Mouse (Mus musculus) embryonic facial prominence, embryonic 12.5 days (tissue): Measurements from ENCODE around the gene Ncor2. TPM values are rescaled to one million over a fixed set of nuclear protein-coding genes. Genes with fewer than 3 reads are reported as not detected.

Source experiments
- ATAC-seq: fragments of 200-750 bp; cut with Nextera tagmentation; 2 replicates; pipeline ENCODE4 v1.8.0; 2017; ENCODE audit not compliant: insufficient number of reproducible peaks, insufficient read depth, low FRiP score, low TSS enrichment
- H3K27ac ChIP-seq: fragments of 300-500 bp; sonication (generic); 2 replicates; pipeline ENCODE4 v1.5.1; 2016; ENCODE audit warnings: mild to moderate bottlenecking
- H3K27me3 ChIP-seq: fragments of 300-500 bp; sonication (generic); 2 replicates; pipeline ENCODE4 v1.6.1; 2016; ENCODE audit warnings: mild to moderate bottlenecking, moderate library complexity
- H3K36me3 ChIP-seq: fragments of 300-500 bp; sonication (generic); 2 replicates; pipeline ENCODE4 v1.6.1; 2016; ENCODE audit warnings: mild to moderate bottlenecking
- H3K4me1 ChIP-seq: fragments of 300-500 bp; sonication (generic); 2 replicates; pipeline ENCODE4 v1.6.1; 2016
- H3K4me2 ChIP-seq: fragments of 300-500 bp; sonication (generic); replicated peaks from 2 replicates; pipeline ENCODE4 v1.6.1; 2016; ENCODE audit warnings: mild to moderate bottlenecking, moderate library complexity
- H3K4me3 ChIP-seq: fragments of 300-500 bp; sonication (generic); 2 replicates; pipeline ENCODE4 v1.5.1; 2016; ENCODE audit warnings: mild to moderate bottlenecking
- H3K9ac ChIP-seq: fragments of 300-500 bp; sonication (generic); 2 replicates; pipeline ENCODE4 v1.6.1; 2016; ENCODE audit warnings: mild to moderate bottlenecking, moderate library complexity
- H3K9me3 ChIP-seq: fragments of 300-500 bp; sonication (generic); 2 replicates; pipeline ENCODE4 v1.6.1; 2016; ENCODE audit warnings: mild to moderate bottlenecking, moderate library complexity
- WGBS: fragments of 180-500 bp; shearing (Covaris S2); methylation state at CpG from one replicate; pipeline ENCODE4 v1.1.7; 2016; 5-methylcytosine and 5-hydroxymethylcytosine counted together
- polyA plus RNA-seq: library from polyadenylated mRNA; unstranded; fragments of >200 nt; fragmentation: Nextera tagmentation; extraction: Ambion mirVana; gene quantifications from 2 replicates; pipeline ENCODE4 v1.2.1, GENCODE M21; 2016

Ncor2 gene
- polyA plus RNA-seq, 1 experiment from 2014 or later, result 31.6 TPM

- H3K27ac ChIP-seq, result peak overlapping the region; percentile 3; the same call in 1 of the 2 replicates
- no peak for ATAC-seq
- 0 out of 2 replicates have a peak overlapping the region, but pooled peaks have one; percentile 10 for H3K9ac ChIP-seq
- H3K27me3 ChIP-seq, result no peaks in the 10 kb centered on the region
- H3K36me3 ChIP-seq, result peaks cover 77% of the 10 kb centered on the region
- H3K4me1 ChIP-seq, result peaks cover 32% of the 10 kb centered on the region
- 67% methylated on average over 23 of the region's 23 CpGs for whole genome bisulfite sequencing
- no peak overlapping the region for H3K4me3 ChIP-seq
- H3K9me3 ChIP-seq, result no peaks in the 10 kb centered on the region
- no peak overlapping the region for H3K4me2 ChIP-seq
Measured at GRCm38 (mm10) chr5:125052603-125053488, 126.2 kb downstream of the Ncor2 start.

DNA sequence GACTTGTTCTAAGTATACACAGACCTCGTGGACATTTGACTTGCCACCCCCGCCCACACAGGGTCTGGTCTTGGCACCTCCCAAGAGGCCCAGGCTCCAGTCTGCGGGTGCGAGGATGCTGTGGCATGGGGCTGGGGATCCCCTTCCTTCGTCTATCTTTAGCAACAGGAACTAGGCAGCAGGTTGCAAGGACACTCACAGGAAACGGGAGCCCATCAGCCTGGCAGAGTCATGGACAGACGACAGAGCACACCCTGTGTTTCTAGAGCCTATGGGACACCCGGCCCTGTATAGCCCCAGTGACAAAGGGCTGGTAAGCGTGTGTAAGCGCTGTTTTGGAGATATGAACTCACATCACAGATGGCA, 126.8 kb downstream of the Ncor2 start:
- no peaks in the 10 kb centered on the region for H3K9me3 ChIP-seq
- H3K27ac ChIP-seq, result peak overlapping the region; percentile 3; the same call in 1 of the 2 replicates
- WGBS, result 81% methylated on average over 10 of the region's 10 CpGs
- peaks cover 80% of the 10 kb centered on the region for H3K36me3 ChIP-seq
- H3K4me3 ChIP-seq, result no peak overlapping the region
- H3K4me2 ChIP-seq, result no peak overlapping the region
- H3K4me1 ChIP-seq, result peaks cover 26% of the 10 kb centered on the region
- no peak overlapping the region for H3K9ac ChIP-seq
- ATAC-seq, result no peak
- no peaks in the 10 kb centered on the region for H3K27me3 ChIP-seq

DNA sequence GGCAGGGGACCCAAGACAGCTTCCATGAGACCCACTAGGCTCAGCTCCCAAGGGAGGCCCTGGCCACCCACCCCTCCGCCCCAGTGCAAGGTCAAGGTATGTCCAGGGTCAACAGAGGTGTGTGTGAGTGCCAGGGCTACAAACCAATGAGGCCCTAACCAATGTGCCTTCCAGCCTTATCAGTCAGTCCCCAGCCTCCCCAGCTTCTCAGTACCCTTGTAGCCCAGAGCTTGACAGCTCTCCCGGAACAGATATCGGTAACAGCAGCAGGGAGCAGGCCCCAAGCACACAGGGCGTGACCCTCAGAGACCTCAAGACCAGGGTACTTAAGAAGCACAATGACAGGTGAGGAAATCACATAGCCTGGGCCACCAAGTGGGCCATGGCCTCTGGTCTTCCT, 129.5 kb downstream of the Ncor2 start:
- Histone ChIP-seq H3K9ac (no peak overlapping the region), H3K36me3 (peaks cover 93% of the 10 kb centered on the region)
- 99% methylated on average over 4 of the region's 4 CpGs for WGBS

GRCm38 (mm10) chr5:125046436-125046835, 132.6 kb downstream of the Ncor2 start:
- no peaks in the 10 kb centered on the region for H3K27me3 ChIP-seq
- no peaks in the 10 kb centered on the region for H3K9me3 ChIP-seq
- H3K4me2 ChIP-seq, result no peak overlapping the region
- WGBS, result 64% methylated on average over 5 of the region's 5 CpGs
- peaks cover 15% of the 10 kb centered on the region; the same call in 1 of the 2 replicates for H3K4me1 ChIP-seq
- ATAC-seq, result no peak
- no peak overlapping the region for H3K4me3 ChIP-seq
- no peak overlapping the region for H3K9ac ChIP-seq
- H3K27ac ChIP-seq, result 0 out of 2 replicates have a peak overlapping the region, but pooled peaks have one; percentile 37
- H3K36me3 ChIP-seq, result peaks cover 96% of the 10 kb centered on the region

More for the DNA sequence above, 129.5 kb downstream of the Ncor2 start:
- Histone ChIP-seq H3K9me3 (no peaks in the 10 kb centered on the region), H3K27me3 (no peaks in the 10 kb centered on the region), H3K4me1 (peaks cover 19% of the 10 kb centered on the region; the same call in 1 of the 2 replicates), H3K4me2 (no peak overlapping the region), H3K27ac (no peak overlapping the region), H3K4me3 (no peak overlapping the region)
- ATAC-seq, result no peak

- H3K9me3 ChIP-seq, result no peaks in the 10 kb centered on the region
- ATAC-seq, result no peak
- WGBS, result 52% methylated on average over 5 of the region's 5 CpGs
- H3K27ac ChIP-seq, result peak overlapping the region; percentile 18; the same call in 1 of the 2 replicates
- no peak overlapping the region for H3K4me2 ChIP-seq
- no peaks in the 10 kb centered on the region for H3K27me3 ChIP-seq
- H3K4me3 ChIP-seq, result no peak overlapping the region
- H3K9ac ChIP-seq, result no peak overlapping the region
- peaks cover 22% of the 10 kb centered on the region for H3K4me1 ChIP-seq
- H3K36me3 ChIP-seq, result peaks cover 95% of the 10 kb centered on the region
Measured at GRCm38 (mm10) chr5:125045202-125045601, 133.8 kb downstream of the Ncor2 start.

DNA sequence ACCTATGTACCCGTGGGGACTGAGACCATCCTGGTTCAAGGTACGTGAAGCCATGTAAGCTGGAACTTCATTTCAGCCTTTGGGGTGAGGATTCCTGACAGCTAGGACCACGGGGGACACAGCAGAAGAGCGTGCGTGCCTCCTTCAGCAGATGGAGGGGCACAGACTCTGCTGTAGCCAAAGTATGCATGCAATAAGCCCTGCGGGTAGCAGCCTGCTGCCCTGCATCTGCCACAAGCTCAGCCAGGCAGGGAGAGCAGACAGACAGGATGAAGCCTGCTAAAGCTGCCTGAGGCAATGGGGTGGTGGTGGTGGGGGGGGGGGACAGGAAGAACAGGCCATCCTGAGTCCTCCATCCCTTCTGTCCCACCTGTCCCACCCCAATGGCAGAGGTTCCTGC, 135.6 kb downstream of the Ncor2 start:
- 90% methylated on average over 6 of the region's 6 CpGs for WGBS
- H3K4me2 ChIP-seq, result no peak overlapping the region
- ATAC-seq, result no peak
- H3K9ac ChIP-seq, result no peak overlapping the region
- H3K9me3 ChIP-seq, result no peaks in the 10 kb centered on the region
- no peaks in the 10 kb centered on the region for H3K27me3 ChIP-seq
- peaks cover 95% of the 10 kb centered on the region for H3K36me3 ChIP-seq
- H3K4me1 ChIP-seq, result peaks cover 26% of the 10 kb centered on the region
- no peak overlapping the region for H3K4me3 ChIP-seq
- no peak overlapping the region for H3K27ac ChIP-seq

DNA sequence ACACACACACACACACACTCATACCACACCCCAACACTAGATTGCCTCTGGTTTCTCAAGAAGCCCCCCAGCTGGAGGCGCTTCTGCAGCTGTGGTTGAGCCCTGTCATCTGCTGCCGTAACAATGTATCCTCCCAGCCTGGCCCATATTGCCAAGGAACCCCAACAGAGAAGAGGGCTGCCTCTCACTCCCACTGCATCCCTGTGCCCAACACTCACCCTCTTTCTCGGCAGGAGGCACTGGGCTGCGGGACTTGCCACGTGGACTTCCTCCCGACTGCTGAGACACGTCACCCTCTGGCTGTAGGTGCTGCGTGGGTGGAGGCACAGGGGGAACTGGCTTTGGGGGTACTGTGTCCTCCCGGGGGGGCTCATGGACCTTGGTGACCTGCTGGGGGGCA, 137.4 kb downstream of the Ncor2 start:
- Histone ChIP-seq H3K9ac (no peak overlapping the region), H3K36me3 (peaks cover 95% of the 10 kb centered on the region), H3K9me3 (no peaks in the 10 kb centered on the region), H3K4me2 (no peak overlapping the region), H3K27me3 (no peaks in the 10 kb centered on the region), H3K27ac (no peak overlapping the region), H3K4me1 (peaks cover 25% of the 10 kb centered on the region), H3K4me3 (no peak overlapping the region)
- ATAC-seq, result no peak
- 87% methylated on average over 9 of the region's 9 CpGs for WGBS

GRCm38 (mm10) chr5:125040128-125040584, 138.9 kb downstream of the Ncor2 start:
- H3K27me3 ChIP-seq, result no peaks in the 10 kb centered on the region
- WGBS, result 76% methylated on average over 5 of the region's 5 CpGs
- no peak overlapping the region for H3K4me3 ChIP-seq
- no peak for ATAC-seq
- H3K9me3 ChIP-seq, result no peaks in the 10 kb centered on the region
- H3K27ac ChIP-seq, result no peak overlapping the region
- H3K4me2 ChIP-seq, result no peak overlapping the region
- H3K36me3 ChIP-seq, result peaks cover 96% of the 10 kb centered on the region
- H3K4me1 ChIP-seq, result peaks cover 11% of the 10 kb centered on the region; the same call in 1 of the 2 replicates
- H3K9ac ChIP-seq, result no peak overlapping the region

DNA sequence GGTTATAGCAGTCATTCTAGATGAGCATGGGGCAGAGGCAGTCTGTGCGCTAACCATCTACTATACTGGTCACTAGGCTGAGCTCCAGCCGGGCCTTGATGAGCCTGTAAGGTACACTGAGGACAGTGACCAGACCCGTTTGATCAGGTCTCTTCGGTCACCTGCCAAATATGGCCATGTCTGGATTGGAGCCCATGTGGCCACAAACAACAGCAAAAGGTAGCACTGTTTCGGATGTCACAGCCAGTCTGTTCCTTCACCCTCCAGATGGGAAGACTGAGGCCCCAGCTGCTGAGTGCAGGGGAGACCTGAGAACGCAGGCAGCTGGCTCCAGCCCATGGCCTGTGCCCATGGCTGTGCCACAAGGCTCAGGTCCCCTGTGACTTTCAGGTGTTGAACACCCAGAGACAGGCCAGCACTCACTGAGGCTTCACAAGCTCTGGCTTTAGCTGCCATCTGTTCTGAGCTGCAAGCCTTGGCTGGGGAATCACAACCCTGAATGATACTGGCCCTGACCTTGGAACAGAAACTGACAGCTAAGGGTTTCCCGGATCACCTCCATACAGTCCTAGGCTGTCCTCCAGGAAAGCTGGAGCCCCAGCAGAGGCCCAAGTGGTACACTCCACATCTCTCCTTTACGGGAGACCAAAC, 139.5 kb downstream of the Ncor2 start:
- ATAC-seq, result no peak
- Histone ChIP-seq H3K4me3 (no peak overlapping the region), H3K27me3 (no peaks in the 10 kb centered on the region), H3K9ac (no peak overlapping the region), H3K36me3 (peaks cover 96% of the 10 kb centered on the region), H3K9me3 (no peaks in the 10 kb centered on the region), H3K4me1 (peaks cover 11% of the 10 kb centered on the region; the same call in 1 of the 2 replicates), H3K4me2 (no peak overlapping the region), H3K27ac (no peak overlapping the region)
- WGBS, result 90% methylated on average over 8 of the region's 8 CpGs

- H3K4me3 ChIP-seq, result no peak overlapping the region
- no peaks in the 10 kb centered on the region for H3K9me3 ChIP-seq
- peaks cover 99% of the 10 kb centered on the region for H3K36me3 ChIP-seq
- no peak overlapping the region for H3K4me2 ChIP-seq
- H3K9ac ChIP-seq, result no peak overlapping the region
- peaks cover 11% of the 10 kb centered on the region; the same call in 1 of the 2 replicates for H3K4me1 ChIP-seq
- H3K27me3 ChIP-seq, result no peaks in the 10 kb centered on the region
- 85% methylated on average over 8 of the region's 8 CpGs for WGBS
- H3K27ac ChIP-seq, result no peak overlapping the region
- no peak for ATAC-seq
Measured at GRCm38 (mm10) chr5:125036483-125036882, 142.5 kb downstream of the Ncor2 start.

DNA sequence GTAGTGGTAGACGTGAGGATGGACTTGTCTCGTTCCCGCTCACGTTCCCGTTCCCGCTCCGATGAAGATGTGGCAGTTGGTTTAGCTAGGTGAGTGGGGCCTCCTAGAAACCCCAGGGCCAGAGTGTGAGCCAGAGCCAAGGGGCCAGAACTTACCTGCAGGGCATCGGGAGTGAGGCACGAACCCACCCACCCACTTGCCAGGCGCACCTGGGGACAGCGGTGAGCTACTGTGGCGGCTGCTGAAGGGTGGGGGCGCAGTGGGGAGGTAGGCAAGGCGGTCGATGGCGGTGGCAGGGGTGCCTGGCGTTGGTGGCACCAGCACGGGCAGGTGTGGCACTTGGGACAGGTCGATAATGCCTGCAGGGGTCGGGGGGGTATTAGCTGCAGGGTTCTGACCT, 150.1 kb downstream of the Ncor2 start:
- Histone ChIP-seq H3K4me2 (no peak overlapping the region), H3K9me3 (no peaks in the 10 kb centered on the region), H3K4me3 (no peak overlapping the region), H3K36me3 (peaks cover 99% of the 10 kb centered on the region), H3K9ac (no peak overlapping the region), H3K4me1 (no peaks in the 10 kb centered on the region), H3K27me3 (no peaks in the 10 kb centered on the region), H3K27ac (no peak overlapping the region)
- WGBS, result 97% methylated on average over 20 of the region's 20 CpGs
- ATAC-seq, result no peak
